Mouse (Mus musculus) limb, embryonic 15.5 days (tissue): ENCODE measurements around the gene Brsk1. TPM values are rescaled to one million over a fixed set of nuclear protein-coding genes. Genes with fewer than 3 reads are reported as not detected.
A peak's percentile ranks its signal among the peaks of the same experiment; 100 is the strongest.

Experiments
- ATAC-seq: fragments of 200-750 bp; cut with Nextera tagmentation; 2 replicates; pipeline ENCODE4 v1.8.0; 2017; ENCODE audit warnings: low read depth, moderate TSS enrichment; ENCODE audit not compliant: insufficient number of reproducible peaks, low FRiP score, low TSS enrichment
- H3K27ac ChIP-seq: fragments of 300-500 bp; sonication (generic); 2 replicates; pipeline ENCODE4 v1.5.1; 2015; ENCODE audit warnings: moderate library complexity, mild to moderate bottlenecking, inconsistent platforms
- H3K27me3 ChIP-seq: fragments of 300-500 bp; sonication (generic); 2 replicates; pipeline ENCODE4 v1.6.1; 2015; ENCODE audit warnings: inconsistent platforms
- H3K36me3 ChIP-seq: fragments of 300-500 bp; sonication (generic); 2 replicates; pipeline ENCODE4 v1.6.1; 2015; ENCODE audit warnings: inconsistent platforms
- H3K4me1 ChIP-seq: fragments of 300-500 bp; sonication (generic); 2 replicates; pipeline ENCODE4 v1.6.1; 2015; ENCODE audit warnings: inconsistent platforms
- H3K4me2 ChIP-seq: fragments of 300-500 bp; sonication (generic); 2 replicates; pipeline ENCODE4 v1.6.1; 2015; ENCODE audit warnings: mild to moderate bottlenecking, inconsistent platforms
- H3K4me3 ChIP-seq: fragments of 300-500 bp; sonication (generic); 2 replicates; pipeline ENCODE4 v1.5.1; 2015; ENCODE audit warnings: mild to moderate bottlenecking, inconsistent platforms
- H3K9ac ChIP-seq: fragments of 300-500 bp; sonication (generic); 2 replicates; pipeline ENCODE4 v1.6.1; 2015; ENCODE audit warnings: inconsistent platforms
- H3K9me3 ChIP-seq: fragments of 300-500 bp; sonication (generic); 2 replicates; pipeline ENCODE4 v1.6.1; 2016; ENCODE audit warnings: inconsistent platforms
- WGBS: fragments of 180-500 bp; shearing (Covaris S2); methylation state at CpG from one replicate; pipeline ENCODE4 v1.1.7; 2015; 5-methylcytosine and 5-hydroxymethylcytosine counted together
- polyA plus RNA-seq: library from polyadenylated mRNA; unstranded; fragments of >200 nt; fragmentation: Nextera tagmentation; extraction: Ambion mirVana; gene quantifications from 2 replicates; pipeline ENCODE4 v1.2.1, GENCODE M21; 2015

The Brsk1 gene
- polyA plus RNA-seq, 1 experiment from 2014 or later: 1.00 TPM

DNA sequence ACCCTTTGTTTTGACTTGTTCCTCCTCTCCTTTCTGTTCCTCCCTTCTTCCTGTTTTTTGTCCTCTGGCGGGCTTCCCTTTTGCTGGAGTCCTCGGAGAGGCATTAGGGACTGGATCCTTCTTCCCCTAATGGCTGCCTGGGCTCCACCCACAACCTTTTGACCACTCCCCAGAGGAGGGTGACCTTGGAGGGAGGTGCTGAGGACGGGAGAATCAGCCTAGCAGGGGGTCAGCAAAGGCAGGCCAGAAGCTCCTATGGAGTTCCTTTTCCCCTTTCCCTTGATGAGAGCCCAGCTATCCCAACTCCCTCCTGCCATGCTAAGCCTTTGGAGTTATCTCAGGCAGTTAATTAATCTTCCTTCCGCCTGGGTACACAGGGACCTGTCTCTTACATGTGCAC lies 50.7 kb downstream of the Brsk1 start:
- H3K27me3 ChIP-seq: no peaks in the 10 kb centered on the region
- H3K4me1 ChIP-seq: peaks cover 28% of the 10 kb centered on the region
- no peaks in the 10 kb centered on the region for H3K9me3 ChIP-seq
- H3K4me3 ChIP-seq: peak overlapping the region; percentile 76
- 8% methylated on average over 4 of the region's 4 CpGs for WGBS
- H3K36me3 ChIP-seq: peaks cover 33% of the 10 kb centered on the region
- peak overlapping the region; percentile 76 for H3K4me2 ChIP-seq
- H3K27ac ChIP-seq: peak overlapping the region; percentile 93
- ATAC-seq: no peak
- peak overlapping the region; percentile 88 for H3K9ac ChIP-seq

DNA sequence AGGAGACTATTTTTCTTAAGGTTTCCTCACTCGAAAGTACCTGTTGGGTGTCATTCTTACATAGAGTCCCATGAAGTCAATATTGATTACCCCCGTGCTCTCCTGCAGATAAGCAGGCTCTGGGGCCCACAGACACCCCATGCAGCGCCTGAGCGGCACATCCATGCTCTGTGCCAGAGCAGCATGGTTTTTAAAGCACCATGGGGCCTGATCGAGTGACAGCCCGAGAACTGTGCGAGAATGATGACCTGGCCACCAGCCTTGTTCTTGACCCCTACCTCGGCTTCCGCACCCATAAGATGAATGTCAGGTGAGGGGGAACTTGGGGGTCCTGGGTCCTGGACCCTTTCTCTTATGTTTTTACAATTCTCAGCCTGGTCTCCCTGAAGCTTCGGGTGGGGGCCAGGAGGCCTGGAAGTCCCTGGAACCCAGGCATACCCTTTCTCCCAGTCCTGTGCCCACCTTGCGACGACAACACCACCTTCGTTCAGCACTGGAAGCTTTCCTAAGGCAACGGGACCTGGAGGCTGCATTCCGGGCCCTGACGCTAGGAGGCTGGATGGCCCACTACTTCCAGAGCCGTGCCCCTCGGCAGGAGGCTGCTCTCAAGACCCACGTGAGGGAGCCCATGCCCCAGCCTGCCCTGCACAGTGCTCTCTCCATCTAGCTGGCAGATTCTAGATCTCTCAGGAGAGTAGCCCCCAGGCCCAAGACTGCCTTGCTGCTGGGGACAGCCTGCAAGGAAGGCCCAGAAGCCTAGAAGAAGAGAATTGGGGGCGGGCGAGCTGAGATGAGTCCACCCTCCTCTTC lies 51.5 kb downstream of the Brsk1 start:
- WGBS: 80% methylated on average over 21 of the region's 21 CpGs
- peak overlapping the region; percentile 76; the same call in 1 of the 2 replicates for H3K4me2 ChIP-seq
- H3K4me1 ChIP-seq: peaks cover 28% of the 10 kb centered on the region
- H3K9me3 ChIP-seq: no peaks in the 10 kb centered on the region
- H3K36me3 ChIP-seq: peaks cover 41% of the 10 kb centered on the region
- ATAC-seq: no peak
- H3K9ac ChIP-seq: peak overlapping the region; percentile 88; the same call in 1 of the 2 replicates
- H3K27me3 ChIP-seq: no peaks in the 10 kb centered on the region
- H3K4me3 ChIP-seq: peak overlapping the region; percentile 76; the same call in 1 of the 2 replicates
- H3K27ac ChIP-seq: no peak overlapping the region; the same call in 1 of the 2 replicates

DNA sequence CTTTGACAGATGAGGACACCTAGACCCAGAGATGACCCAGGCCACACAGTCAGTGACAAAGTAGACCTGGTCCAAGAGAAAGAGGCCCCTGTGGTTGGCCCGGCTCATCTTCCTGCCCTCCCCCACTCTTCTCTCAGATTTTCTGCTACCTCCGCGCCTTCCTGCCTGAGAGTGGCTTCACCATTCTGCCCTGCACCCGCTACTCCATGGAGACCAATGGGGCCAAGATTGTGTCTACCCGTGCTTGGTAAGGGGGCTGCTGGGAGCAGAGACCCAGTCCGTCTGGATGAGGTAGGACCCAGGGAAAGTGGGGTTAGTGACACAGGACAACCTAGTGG lies 52.0 kb downstream of the Brsk1 start:
- Histone ChIP-seq H3K4me2 (no peak overlapping the region), H3K9ac (no peak overlapping the region), H3K9me3 (no peaks in the 10 kb centered on the region), H3K27me3 (no peaks in the 10 kb centered on the region), H3K36me3 (peaks cover 42% of the 10 kb centered on the region), H3K27ac (no peak overlapping the region), H3K4me1 (peaks cover 28% of the 10 kb centered on the region), H3K4me3 (no peak overlapping the region)
- ATAC-seq: no peak
- WGBS: 87% methylated on average over 6 of the region's 6 CpGs

DNA sequence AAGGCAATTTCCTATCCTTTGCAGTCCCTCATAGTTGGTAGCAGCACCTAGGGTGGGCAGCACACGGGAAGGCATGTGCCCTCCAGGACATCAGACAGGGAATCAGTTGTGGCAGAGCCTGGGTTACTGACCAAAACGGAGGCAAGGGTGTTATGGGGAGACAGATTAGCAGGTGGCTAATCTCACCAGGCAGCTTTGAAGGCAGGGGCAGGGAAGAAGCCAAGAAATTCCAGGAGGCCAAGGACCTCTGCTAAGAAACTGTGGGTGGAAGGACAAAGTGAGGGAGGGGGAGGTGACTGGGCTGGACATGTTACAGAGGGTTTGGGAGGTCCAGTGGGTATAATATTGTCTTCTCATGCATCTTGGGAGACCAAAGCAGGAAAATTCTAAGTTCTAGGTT lies 53.0 kb downstream of the Brsk1 start:
- WGBS: 71% methylated on average over 2 of the region's 2 CpGs
- H3K27ac ChIP-seq: no peak overlapping the region
- H3K9ac ChIP-seq: no peak overlapping the region
- peaks cover 28% of the 10 kb centered on the region for H3K4me1 ChIP-seq
- H3K36me3 ChIP-seq: peaks cover 42% of the 10 kb centered on the region
- no peak for ATAC-seq
- no peak overlapping the region for H3K4me3 ChIP-seq
- H3K27me3 ChIP-seq: no peaks in the 10 kb centered on the region
- no peak overlapping the region for H3K4me2 ChIP-seq
- no peaks in the 10 kb centered on the region for H3K9me3 ChIP-seq

DNA sequence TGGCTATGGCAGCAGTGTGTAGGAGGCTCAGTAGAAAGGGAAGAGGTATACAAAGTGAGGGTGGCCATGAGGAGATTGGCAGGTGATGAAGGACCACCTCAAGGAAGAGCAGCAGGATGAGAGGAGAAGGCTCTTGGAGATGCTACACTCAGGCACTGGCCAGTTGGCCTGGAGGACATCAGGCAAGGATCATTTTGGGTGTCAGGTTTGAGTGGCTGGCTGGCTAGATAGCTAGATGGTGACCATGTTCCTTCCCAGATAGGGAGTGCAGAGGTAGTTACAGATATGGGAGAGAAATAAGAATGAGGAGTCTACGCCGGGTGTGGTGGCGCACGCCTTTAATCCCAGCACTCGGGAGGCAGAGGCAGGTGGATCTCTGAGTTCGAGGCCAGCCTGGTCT lies 54.5 kb downstream of the Brsk1 start:
- Histone ChIP-seq H3K9me3 (no peaks in the 10 kb centered on the region), H3K27ac (no peak overlapping the region), H3K4me1 (peaks cover 22% of the 10 kb centered on the region), H3K9ac (no peak overlapping the region), H3K4me2 (no peak overlapping the region), H3K27me3 (no peaks in the 10 kb centered on the region), H3K4me3 (no peak overlapping the region), H3K36me3 (peaks cover 42% of the 10 kb centered on the region)
- 96% methylated on average over 6 of the region's 6 CpGs for WGBS
- no peak for ATAC-seq

DNA sequence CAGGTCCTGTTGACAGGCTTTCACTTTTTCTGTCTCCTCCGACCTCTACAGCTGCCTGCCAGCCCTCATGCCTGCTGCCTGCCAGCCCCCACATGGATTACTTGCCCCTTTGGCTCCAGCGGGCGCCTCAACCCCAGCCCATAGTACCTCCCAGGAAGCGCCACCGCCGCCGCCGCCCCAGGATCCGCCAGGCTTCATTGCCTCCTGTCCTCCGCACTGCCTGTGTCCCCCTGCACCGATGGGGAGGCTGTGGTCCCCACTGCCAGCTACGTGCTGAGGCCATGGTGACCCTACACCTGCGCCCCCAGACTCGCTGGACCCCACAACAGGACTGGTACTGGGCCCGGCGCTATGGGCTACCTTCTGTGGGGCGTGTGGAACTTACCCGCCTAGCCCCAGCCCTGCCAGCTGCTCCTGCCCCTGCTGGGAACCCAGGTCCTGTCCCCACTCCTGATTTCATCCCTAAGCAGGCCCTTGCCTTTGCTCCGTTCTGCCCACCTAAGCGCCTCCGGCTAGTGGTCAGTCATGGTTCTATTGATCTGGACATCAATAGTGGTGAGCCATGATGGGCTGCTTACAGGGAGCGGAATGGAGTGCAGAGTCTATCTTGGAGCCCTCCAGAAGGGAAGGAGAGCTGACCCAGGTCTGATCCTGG lies 56.0 kb downstream of the Brsk1 start:
- no peak overlapping the region for H3K27ac ChIP-seq
- H3K4me3 ChIP-seq: no peak overlapping the region
- ATAC-seq: no peak; the same call in 1 of the 2 replicates
- no peak overlapping the region for H3K4me2 ChIP-seq
- H3K4me1 ChIP-seq: peaks cover 13% of the 10 kb centered on the region
- no peaks in the 10 kb centered on the region for H3K27me3 ChIP-seq
- 87% methylated on average over 22 of the region's 22 CpGs for WGBS
- H3K9ac ChIP-seq: no peak overlapping the region
- no peaks in the 10 kb centered on the region for H3K9me3 ChIP-seq
- peaks cover 42% of the 10 kb centered on the region for H3K36me3 ChIP-seq

DNA sequence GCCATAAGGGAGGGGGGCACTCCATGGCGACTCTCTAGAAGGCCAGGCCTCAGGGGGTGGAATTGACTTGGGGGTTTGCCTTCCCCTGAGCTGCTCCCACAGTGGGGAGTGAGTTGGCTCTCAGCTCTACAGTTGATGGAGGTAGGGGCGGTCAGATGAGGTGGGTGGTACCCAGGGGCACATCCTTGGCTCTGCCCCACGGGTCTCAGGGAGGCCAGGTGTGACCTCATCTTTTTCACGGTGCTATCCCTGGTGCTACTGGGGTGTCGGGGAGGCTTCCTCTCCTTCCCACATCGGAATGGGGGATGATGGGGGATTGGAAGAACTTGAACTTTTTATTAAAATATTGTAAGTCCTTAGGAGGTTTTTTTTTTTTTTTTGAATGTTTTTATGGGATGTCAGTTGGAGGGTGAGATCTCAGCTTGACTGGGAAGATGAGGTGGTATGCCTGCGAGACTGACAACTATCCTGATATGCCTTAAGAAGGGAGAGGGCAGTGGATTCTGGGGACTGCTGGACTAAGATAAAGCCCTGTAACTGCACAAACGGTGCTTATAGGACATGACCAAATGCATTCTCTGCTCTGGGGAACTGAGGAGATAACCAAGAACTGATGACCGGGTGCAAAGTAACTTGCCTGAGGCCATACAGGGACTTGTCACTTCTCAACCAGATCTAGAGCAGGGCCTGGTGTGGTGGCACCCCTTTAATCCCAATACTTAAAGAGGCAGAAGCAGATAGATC lies 56.9 kb downstream of the Brsk1 start:
- no peak overlapping the region for H3K4me3 ChIP-seq
- no peaks in the 10 kb centered on the region for H3K9me3 ChIP-seq
- H3K27ac ChIP-seq: no peak overlapping the region
- H3K9ac ChIP-seq: no peak overlapping the region
- H3K36me3 ChIP-seq: peaks cover 38% of the 10 kb centered on the region
- H3K4me2 ChIP-seq: no peak overlapping the region
- no peak for ATAC-seq
- 69% methylated on average over 9 of the region's 9 CpGs for WGBS
- H3K27me3 ChIP-seq: no peaks in the 10 kb centered on the region
- peaks cover 14% of the 10 kb centered on the region for H3K4me1 ChIP-seq

DNA sequence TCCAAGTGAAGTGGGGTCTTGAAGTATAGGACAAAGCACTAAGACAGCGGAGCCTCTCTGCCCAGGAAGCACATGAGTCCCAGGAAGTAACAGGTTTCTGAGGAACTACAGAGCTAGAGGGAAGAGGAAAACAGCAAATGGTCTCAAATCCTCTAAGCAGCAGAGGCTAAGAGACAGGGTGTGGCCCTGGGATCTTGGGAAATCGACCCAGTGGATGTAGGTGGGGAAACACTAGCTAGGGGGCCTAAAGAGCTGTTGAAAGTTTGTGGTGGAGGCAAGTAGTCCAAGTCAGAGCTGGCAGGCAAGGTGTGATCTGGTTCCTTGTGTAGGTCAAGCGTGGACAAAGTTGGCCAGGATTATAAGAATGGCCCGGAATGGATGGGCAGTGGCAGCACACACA lies 57.9 kb downstream of the Brsk1 start:
- no peak overlapping the region for H3K9ac ChIP-seq
- 68% methylated on average over 4 of the region's 4 CpGs for WGBS

DNA sequence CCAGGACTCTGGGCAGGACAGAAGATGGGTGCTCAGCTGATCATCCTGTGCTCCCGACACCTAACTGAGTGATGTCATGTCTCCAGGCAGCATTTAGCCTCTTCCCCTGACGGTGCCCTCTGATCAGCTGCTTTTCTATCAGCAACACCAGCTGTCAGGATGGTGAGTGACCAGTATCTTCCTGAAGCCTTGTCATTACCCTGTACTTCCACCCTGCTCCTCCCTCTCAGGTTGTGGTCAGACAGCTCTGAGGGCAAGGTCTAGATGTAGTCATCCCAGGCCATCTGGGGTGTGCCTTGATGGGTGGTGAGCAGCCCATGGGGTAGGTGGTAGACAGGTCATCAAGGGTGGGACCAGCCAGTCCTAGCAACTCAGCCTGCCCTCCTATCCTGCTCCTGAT lies 58.8 kb downstream of the Brsk1 start:
- no peak for ATAC-seq
- Histone ChIP-seq H3K36me3 (peaks cover 21% of the 10 kb centered on the region), H3K9ac (no peak overlapping the region), H3K9me3 (no peaks in the 10 kb centered on the region), H3K4me2 (no peak overlapping the region), H3K4me1 (peaks cover 19% of the 10 kb centered on the region), H3K4me3 (no peak overlapping the region), H3K27ac (no peak overlapping the region), H3K27me3 (no peaks in the 10 kb centered on the region)
- 87% methylated on average over 2 of the region's 2 CpGs for WGBS

More for the DNA sequence above, 57.9 kb downstream of the Brsk1 start:
- Histone ChIP-seq H3K36me3 (peaks cover 30% of the 10 kb centered on the region), H3K27me3 (no peaks in the 10 kb centered on the region), H3K27ac (no peak overlapping the region), H3K9me3 (no peaks in the 10 kb centered on the region), H3K4me3 (no peak overlapping the region), H3K4me1 (peaks cover 18% of the 10 kb centered on the region), H3K4me2 (no peak overlapping the region)
- ATAC-seq: no peak

DNA sequence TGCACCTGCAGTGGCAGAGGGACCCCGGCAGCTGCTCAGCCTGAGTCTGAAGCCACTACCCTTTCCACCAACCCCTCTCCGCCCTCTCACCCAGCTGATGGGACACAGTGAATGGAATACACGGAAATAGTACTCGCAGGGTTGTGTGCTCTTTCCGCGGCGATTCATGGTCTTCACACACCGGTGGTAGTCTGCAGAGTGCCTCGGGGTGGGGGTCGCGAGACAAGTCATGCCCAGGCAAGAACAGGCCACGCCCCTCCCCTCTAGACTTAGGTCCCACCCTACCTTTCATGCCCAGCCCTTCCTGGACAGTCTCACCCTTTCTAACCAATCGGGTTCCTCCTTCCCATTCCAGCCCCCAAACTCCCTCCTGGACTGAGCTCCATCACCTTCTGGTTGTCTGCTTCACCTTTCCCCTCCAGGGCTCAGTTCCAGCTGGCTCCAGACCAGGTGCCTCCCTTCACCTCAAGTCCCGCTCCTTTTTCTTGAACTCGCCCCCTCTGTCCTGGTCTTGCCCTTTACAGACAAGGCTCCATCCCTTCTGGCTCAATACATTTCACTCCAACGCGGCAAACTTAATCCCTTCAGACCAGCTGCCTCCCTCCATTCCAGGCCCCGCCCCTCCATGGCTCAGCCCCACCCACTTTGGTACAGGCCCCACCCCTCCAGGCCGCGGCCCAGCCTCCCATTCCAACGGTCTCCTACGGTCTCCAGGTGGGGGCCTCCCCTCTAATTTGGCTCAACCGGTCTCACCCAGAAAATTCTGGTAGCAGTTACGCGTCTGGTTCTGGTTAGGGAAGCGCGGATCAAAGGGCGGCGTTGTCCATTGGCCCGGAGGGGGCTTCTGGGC lies 61.8 kb downstream of the Brsk1 start:
- Histone ChIP-seq H3K4me1 (peaks cover 19% of the 10 kb centered on the region), H3K4me2 (peak overlapping the region; percentile 75), H3K9me3 (no peaks in the 10 kb centered on the region), H3K9ac (no peak overlapping the region), H3K4me3 (peak overlapping the region; percentile 48), H3K36me3 (no peaks in the 10 kb centered on the region), H3K27me3 (no peaks in the 10 kb centered on the region), H3K27ac (peak overlapping the region; percentile 75)
- 1% methylated on average over 30 of the region's 30 CpGs for WGBS
- peak; percentile 81 for ATAC-seq

DNA sequence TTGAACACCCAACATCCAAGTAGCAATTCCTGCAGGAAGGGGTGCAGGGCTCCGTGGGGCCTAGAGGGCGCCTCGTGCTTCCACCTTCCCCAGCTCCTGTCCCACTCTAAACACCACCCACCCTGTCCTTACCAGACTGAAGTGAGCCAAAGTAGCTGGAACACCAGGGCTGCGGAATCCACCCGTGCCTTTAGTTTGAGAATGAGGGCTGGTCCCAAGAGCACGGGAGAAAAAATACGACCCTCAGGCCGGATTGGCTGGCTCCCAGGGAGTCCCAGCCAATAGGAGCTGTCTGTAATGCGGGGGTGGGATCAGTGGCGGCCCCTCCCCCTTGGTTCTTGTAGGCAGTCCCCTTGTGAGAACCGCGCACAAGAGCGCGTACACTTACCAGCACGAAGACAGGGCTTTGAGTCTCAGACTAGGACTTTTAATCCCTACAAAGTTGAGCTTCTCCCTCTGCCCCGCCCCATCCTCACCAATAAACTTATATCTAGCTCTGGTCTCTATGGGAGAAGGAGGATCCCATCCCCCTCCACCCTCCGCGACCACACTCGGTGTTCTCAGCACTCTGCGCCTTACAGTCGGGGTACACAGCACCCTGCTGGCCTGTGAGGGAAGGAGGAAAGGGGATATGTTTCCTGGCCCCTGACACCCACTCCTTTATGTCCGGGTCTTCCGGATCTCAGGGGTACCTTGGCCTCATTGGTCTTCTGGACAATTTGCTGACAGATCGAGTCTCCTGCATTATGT lies 62.6 kb downstream of the Brsk1 start, which contains the start of gene Cox6b2:
TSS of gene Cox6b2 (minus strand) at position 274 of the 750 bp plus-strand sequence.
- Histone ChIP-seq H3K4me2 (peak within 1 kb of the TSS; percentile 75), H3K4me3 (peak within 1 kb of the TSS; percentile 48), H3K4me1 (peaks cover 19% of the 10 kb centered on the region), H3K36me3 (no peaks in the 10 kb centered on the region), H3K27me3 (no peaks in the 10 kb centered on the region), H3K9me3 (no peaks in the 10 kb centered on the region), H3K27ac (peak within 1 kb of the TSS; percentile 75), H3K9ac (0 out of 2 replicates have a peak within 1 kb of the TSS, but pooled peaks have one; percentile 17)
- 4% methylated on average over 24 of the region's 24 CpGs for WGBS
- peak; percentile 85 for ATAC-seq
